Comparison of ENCODE assay signal across 24 mouse cellular contexts in genomic region chr1:168918331-168919076, GRCm38 (mm10).
DNase-seq lines count a peak whose midpoint lies in the region; ATAC-seq and TF ChIP-seq lines count a peak whose summit lies in the region.
"Had no signal": no experiment of that assay in that cellular context is flagged by ENCODE, and none has a peak within 500 bp of the region (broad histone marks: within the 10 kb centered on the region; RNA-seq: fewer than 3 reads in every experiment).

No protein-coding gene starts in this region.

- no peak for TF ChIP-seq CTCF in forebrain, postnatal 0 days (IDR thresholded peaks at IDR 0.05; ENCODE audit: low read depth)
- no peak for TF ChIP-seq CTCF in brain, embryonic 14.5 days (IDR thresholded peaks at IDR 0.05; ENCODE audit: borderline replicate concordance, extremely low read depth, insufficient read depth, insufficient read length)

- H3K4me2 ChIP-seq in forebrain, embryonic 13.5 days, result no peak overlapping the region
- no peak overlapping the region for H3K4me2 ChIP-seq in forebrain, embryonic 15.5 days (replicated peaks)
- no peak overlapping the region for H3K4me2 ChIP-seq in forebrain, postnatal 0 days (ENCODE audit: low read depth)
- H3K4me2 ChIP-seq: embryonic facial prominence, embryonic 13.5 days; embryonic facial prominence, embryonic 15.5 days had no signal

- no peaks in the 10 kb centered on the region for H3K36me3 ChIP-seq in forebrain, embryonic 13.5 days (ENCODE audit: poor library complexity, severe bottlenecking)
- H3K36me3 ChIP-seq in forebrain, embryonic 10.5 days (replicated peaks), result no peaks in the 10 kb centered on the region
- H3K36me3 ChIP-seq in forebrain, embryonic 15.5 days, result no peaks in the 10 kb centered on the region
- H3K36me3 ChIP-seq in forebrain, postnatal 0 days (ENCODE audit: insufficient read depth), result no peaks in the 10 kb centered on the region
- H3K36me3 ChIP-seq: embryonic facial prominence, embryonic 13.5 days; embryonic facial prominence, embryonic 15.5 days; G1E had no signal

- TF ChIP-seq POLR2A in brain, embryonic 14.5 days (IDR thresholded peaks at IDR 0.05; ENCODE audit: borderline replicate concordance, extremely low read depth, insufficient read depth, insufficient read length, poor library complexity, severe bottlenecking), result no peak

- ATAC-seq in forebrain, embryonic 13.5 days, result peak; percentile 62; the same call in 1 of the 2 replicates
- ATAC-seq in forebrain, embryonic 15.5 days (replicated peaks), result 0 out of 2 replicates have a peak, but pooled peaks have one; percentile 23
- no peak for ATAC-seq in forebrain, postnatal 0 days
- ATAC-seq: activated CD4-positive, CD25-positive, alpha-beta regulatory T cell, adult 4 months; CD4-positive, CD25-positive, alpha-beta regulatory T cell, adult 4 months; Patski had no signal

- H3K27ac ChIP-seq in forebrain, embryonic 13.5 days, result no peak overlapping the region
- H3K27ac ChIP-seq in forebrain, embryonic 10.5 days, result no peak overlapping the region
- no peak overlapping the region for H3K27ac ChIP-seq in forebrain, embryonic 15.5 days (replicated peaks)
- H3K27ac ChIP-seq in forebrain, postnatal 0 days (ENCODE audit: low read depth, low read length), result no peak overlapping the region
- H3K27ac ChIP-seq: embryonic facial prominence, embryonic 13.5 days; embryonic facial prominence, embryonic 15.5 days had no signal

- 68% methylated on average over 9 of the region's 9 CpGs for WGBS in forebrain, embryonic 13.5 days
- WGBS in forebrain, embryonic 10.5 days, result 89% methylated on average over 9 of the region's 9 CpGs
- WGBS in forebrain, embryonic 15.5 days, result 63% methylated on average over 9 of the region's 9 CpGs
- WGBS in forebrain, postnatal 0 days, result 66% methylated on average over 9 of the region's 9 CpGs

- no peaks in the 10 kb centered on the region for H3K27me3 ChIP-seq in forebrain, embryonic 13.5 days
- no peaks in the 10 kb centered on the region for H3K27me3 ChIP-seq in forebrain, embryonic 10.5 days (ENCODE audit: poor library complexity, severe bottlenecking)
- no peaks in the 10 kb centered on the region for H3K27me3 ChIP-seq in forebrain, embryonic 15.5 days
- H3K27me3 ChIP-seq in forebrain, postnatal 0 days (ENCODE audit: insufficient read depth, low read length), result no peaks in the 10 kb centered on the region
- H3K27me3 ChIP-seq: CH12.LX; embryonic facial prominence, embryonic 13.5 days; embryonic facial prominence, embryonic 15.5 days had no signal

- no peaks in the 10 kb centered on the region for H3K4me1 ChIP-seq in forebrain, embryonic 13.5 days
- H3K4me1 ChIP-seq in forebrain, embryonic 10.5 days, result 0 out of 2 replicates have a peak, but pooled peaks cover under 1% of the 10 kb centered on the region
- no peaks in the 10 kb centered on the region for H3K4me1 ChIP-seq in forebrain, embryonic 15.5 days
- no peaks in the 10 kb centered on the region for H3K4me1 ChIP-seq in forebrain, postnatal 0 days (ENCODE audit: insufficient read depth)
- H3K4me1 ChIP-seq: embryonic facial prominence, embryonic 13.5 days; embryonic facial prominence, embryonic 15.5 days had no signal

- H3K9me3 ChIP-seq in forebrain, embryonic 13.5 days (replicated peaks), result no peaks in the 10 kb centered on the region
- H3K9me3 ChIP-seq in forebrain, embryonic 10.5 days, result no peaks in the 10 kb centered on the region
- H3K9me3 ChIP-seq in forebrain, embryonic 15.5 days, result no peaks in the 10 kb centered on the region
- H3K9me3 ChIP-seq in forebrain, postnatal 0 days (ENCODE audit: low read length), result no peaks in the 10 kb centered on the region
- H3K9me3 ChIP-seq: embryonic facial prominence, embryonic 13.5 days; embryonic facial prominence, embryonic 15.5 days; G1E had no signal

- no peak for DNase-seq in forebrain, embryonic 10.5 days (ENCODE audit: extremely low spot score, low spot score)
- no peak for DNase-seq in forebrain, postnatal 0 days
- peak; percentile 65 for DNase-seq in brain, embryonic 14.5 days (ENCODE audit: low read depth)
- DNase-seq: adrenal gland, adult 8-10 months; adrenal gland, postnatal 14 days; adrenal gland, postnatal 36 days; B cell, adult 2 months; cerebellum, adult 11 months; cerebellum, adult 18-20 months; cerebellum, adult 8-10 months; cerebellum, adult 9-11 months; cerebellum, postnatal 14 days; cerebellum, postnatal 36 days; embryo, embryonic 11 days had no signal

- H3K4me3 ChIP-seq in forebrain, embryonic 13.5 days, result no peak overlapping the region
- no peak overlapping the region for H3K4me3 ChIP-seq in forebrain, embryonic 10.5 days
- no peak overlapping the region for H3K4me3 ChIP-seq in forebrain, embryonic 15.5 days
- H3K4me3 ChIP-seq in forebrain, postnatal 0 days (ENCODE audit: low read depth, low read length), result no peak overlapping the region
- H3K4me3 ChIP-seq: embryonic facial prominence, embryonic 13.5 days; embryonic facial prominence, embryonic 15.5 days; erythroblast, embryonic 14.5 days had no signal

- H3K9ac ChIP-seq in forebrain, embryonic 13.5 days, result no peak overlapping the region
- no peak overlapping the region for H3K9ac ChIP-seq in forebrain, embryonic 15.5 days (replicated peaks)
- H3K9ac ChIP-seq in forebrain, postnatal 0 days, result no peak overlapping the region
- H3K9ac ChIP-seq: embryonic facial prominence, embryonic 13.5 days; embryonic facial prominence, embryonic 15.5 days had no signal
